Mouse (Mus musculus): ENCODE measurements at regions not wholly inside any gene's neighbourhood (a gene's known extent, or its start where the extent isn't known, plus 50 kb on each side); places are given as distances from the start of the nearest gene placed in this dataset.
A peak's percentile ranks its signal among the peaks of the same experiment; 100 is the strongest.

GRCm38 (mm10) chr2:115499904-115500303 is 81.6 kb upstream of the BC052040 start:
- WGBS = 82% methylated on average over 2 of the region's 2 CpGs
- H3K36me3 ChIP-seq = no peaks in the 10 kb centered on the region
- peaks cover 5% of the 10 kb centered on the region; the same call in 1 of the 2 replicates for H3K9me3 ChIP-seq (replicated peaks)
- no peak for ATAC-seq (ENCODE audit: insufficient number of reproducible peaks, low FRiP score)
- no peak overlapping the region for H3K4me2 ChIP-seq
- H3K4me3 ChIP-seq = no peak overlapping the region
- H3K4me1 ChIP-seq (replicated peaks) = no peaks in the 10 kb centered on the region
- no peak overlapping the region for H3K27ac ChIP-seq (ENCODE audit: poor library complexity, severe bottlenecking)
- no peaks in the 10 kb centered on the region for H3K27me3 ChIP-seq (replicated peaks)
- H3K9ac ChIP-seq = no peak overlapping the region

GRCm38 (mm10) chr2:115509527-115509926 is 72.0 kb upstream of the BC052040 start:
- ATAC-seq (ENCODE audit: insufficient number of reproducible peaks, low FRiP score) = no peak
- 68% methylated on average over 10 of the region's 10 CpGs for WGBS

DNA sequence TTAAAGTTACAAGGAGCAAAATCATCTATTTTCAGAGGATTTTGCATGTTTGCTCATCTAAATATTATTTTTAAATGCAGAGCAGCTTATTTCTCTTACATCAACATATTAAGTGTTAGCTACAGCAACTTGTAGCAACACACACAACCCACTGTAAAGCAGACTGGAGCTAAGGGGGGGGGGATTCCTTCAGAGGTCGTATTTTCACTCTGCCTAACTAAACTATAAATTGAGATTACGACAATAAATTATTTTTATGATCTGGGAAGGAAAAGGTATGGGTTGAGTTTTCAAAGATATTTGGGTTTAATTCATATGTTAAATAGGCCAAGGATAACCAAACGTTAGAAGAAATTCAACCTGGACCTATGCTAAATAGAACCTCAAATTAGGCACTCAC is 70.4 kb upstream of the BC052040 start:
- no peak for ATAC-seq (ENCODE audit: insufficient number of reproducible peaks, low FRiP score)
- Histone ChIP-seq H3K4me2 (no peak overlapping the region), H3K4me1 (replicated peaks) (peaks cover 14% of the 10 kb centered on the region), H3K9me3 (replicated peaks) (no peaks in the 10 kb centered on the region), H3K4me3 (no peak overlapping the region), H3K27me3 (replicated peaks) (no peaks in the 10 kb centered on the region), H3K27ac (ENCODE audit: poor library complexity, severe bottlenecking) (no peak overlapping the region), H3K36me3 (no peaks in the 10 kb centered on the region), H3K9ac (no peak overlapping the region)
- WGBS = 72% methylated on average over 3 of the region's 3 CpGs

More at GRCm38 (mm10) chr2:115509527-115509926, 72.0 kb upstream of the BC052040 start:
- no peak overlapping the region for H3K27ac ChIP-seq (ENCODE audit: poor library complexity, severe bottlenecking)
- no peaks in the 10 kb centered on the region for H3K27me3 ChIP-seq (replicated peaks)
- H3K36me3 ChIP-seq = no peaks in the 10 kb centered on the region
- peaks cover 10% of the 10 kb centered on the region for H3K4me1 ChIP-seq (replicated peaks)
- H3K9ac ChIP-seq = no peak overlapping the region
- H3K4me3 ChIP-seq = no peak overlapping the region
- no peak overlapping the region for H3K4me2 ChIP-seq
- no peaks in the 10 kb centered on the region for H3K9me3 ChIP-seq (replicated peaks)

- Histone ChIP-seq H3K4me1 (replicated peaks) (peaks cover 14% of the 10 kb centered on the region), H3K4me2 (no peak overlapping the region), H3K27me3 (replicated peaks) (no peaks in the 10 kb centered on the region), H3K4me3 (no peak overlapping the region), H3K9me3 (replicated peaks) (no peaks in the 10 kb centered on the region), H3K9ac (no peak overlapping the region), H3K36me3 (no peaks in the 10 kb centered on the region), H3K27ac (ENCODE audit: poor library complexity, severe bottlenecking) (peak overlapping the region; percentile 54; the same call in 1 of the 2 replicates)
- ATAC-seq (ENCODE audit: insufficient number of reproducible peaks, low FRiP score) = no peak
- WGBS = 52% methylated on average over 14 of the region's 14 CpGs
These were observed 69.6 kb upstream of the BC052040 start for GRCm38 (mm10) chr2:115511612-115512525.

DNA sequence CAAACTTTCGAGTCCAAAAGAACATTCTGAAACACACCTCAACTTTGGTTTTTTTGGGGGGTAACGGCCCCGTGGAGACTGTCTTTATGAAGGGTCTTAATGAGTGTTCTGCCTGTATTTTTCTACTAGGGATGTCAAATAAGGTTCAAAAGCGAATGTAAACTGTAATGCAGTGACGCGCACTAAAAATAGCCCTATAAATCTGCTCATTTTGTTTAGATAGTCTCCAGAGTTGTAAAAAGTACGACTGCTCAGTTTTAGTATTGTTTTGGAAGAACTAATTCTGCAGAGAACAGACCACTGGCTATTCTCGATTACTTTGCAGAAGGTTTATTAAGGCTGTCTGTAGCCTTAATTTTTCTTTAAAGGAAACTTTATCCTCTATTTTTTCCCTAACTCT is 68.6 kb upstream of the BC052040 start:
- Histone ChIP-seq H3K36me3 (no peaks in the 10 kb centered on the region), H3K4me3 (no peak overlapping the region), H3K9me3 (replicated peaks) (no peaks in the 10 kb centered on the region), H3K4me1 (replicated peaks) (peaks cover 19% of the 10 kb centered on the region), H3K27ac (ENCODE audit: poor library complexity, severe bottlenecking) (peak overlapping the region; percentile 54), H3K4me2 (no peak overlapping the region), H3K27me3 (replicated peaks) (no peaks in the 10 kb centered on the region), H3K9ac (no peak overlapping the region)
- WGBS = 71% methylated on average over 8 of the region's 8 CpGs
- ATAC-seq (ENCODE audit: insufficient number of reproducible peaks, low FRiP score) = no peak

DNA sequence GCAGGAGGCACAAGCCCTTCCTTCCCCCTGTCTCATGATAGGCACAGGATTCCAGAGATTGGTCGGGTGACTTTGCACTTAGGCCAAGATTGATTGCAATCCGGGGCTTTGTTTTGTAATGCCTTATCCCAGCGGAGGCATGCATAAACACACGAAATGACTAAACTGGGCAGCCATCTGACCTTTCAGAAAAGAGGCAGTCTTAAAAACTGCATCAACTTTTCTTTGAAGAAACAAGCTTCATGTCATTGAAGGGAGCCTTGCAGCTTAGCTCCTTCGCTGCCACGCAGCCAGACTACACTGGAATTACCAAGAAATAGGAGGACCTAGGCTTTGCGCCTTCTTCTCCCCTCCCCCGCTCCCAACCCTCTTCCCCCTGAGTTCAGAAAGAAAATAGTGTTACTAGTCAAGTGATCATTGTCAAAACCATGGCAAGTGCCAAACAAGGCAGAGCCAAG is 67.7 kb upstream of the BC052040 start:
- 16% methylated on average over 8 of the region's 8 CpGs for WGBS
- H3K9me3 ChIP-seq (replicated peaks) = no peaks in the 10 kb centered on the region
- H3K27ac ChIP-seq (ENCODE audit: poor library complexity, severe bottlenecking) = peak overlapping the region; percentile 68

DNA sequence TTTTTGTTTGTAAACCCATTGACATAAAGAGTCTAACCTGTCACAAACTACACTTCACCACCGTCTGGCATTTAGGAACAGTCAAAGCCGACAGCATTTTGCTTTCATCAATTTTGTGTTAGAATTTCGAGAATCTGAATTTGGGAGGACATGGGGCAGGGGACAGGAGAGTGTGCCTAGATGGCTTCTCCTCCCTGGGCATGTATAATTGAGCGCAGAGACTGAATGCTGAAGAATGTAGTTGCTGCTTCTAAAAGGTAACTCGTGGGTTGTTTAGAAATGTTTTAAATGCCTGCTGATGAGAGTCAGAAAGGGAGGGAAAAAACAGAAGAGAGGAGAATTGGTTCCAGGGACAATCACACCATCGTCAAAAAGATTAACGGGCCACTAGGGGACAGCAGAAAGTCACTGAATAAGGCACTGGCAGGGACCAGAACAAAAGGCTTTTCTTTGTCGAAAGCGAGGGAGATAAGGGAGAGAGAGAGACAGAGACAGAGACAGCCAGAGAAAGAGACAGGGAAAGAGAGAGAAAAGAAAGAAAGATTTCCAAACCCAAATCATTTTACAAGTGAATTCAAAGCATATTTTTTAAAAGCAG is 66.6 kb upstream of the BC052040 start:
- WGBS = 14% methylated on average over 9 of the region's 9 CpGs
- Histone ChIP-seq H3K9ac (no peak overlapping the region), H3K9me3 (replicated peaks) (no peaks in the 10 kb centered on the region), H3K4me1 (replicated peaks) (peaks cover 23% of the 10 kb centered on the region), H3K27ac (ENCODE audit: poor library complexity, severe bottlenecking) (peak overlapping the region; percentile 54; the same call in 1 of the 2 replicates), H3K4me3 (no peak overlapping the region), H3K27me3 (replicated peaks) (no peaks in the 10 kb centered on the region), H3K4me2 (no peak overlapping the region), H3K36me3 (no peaks in the 10 kb centered on the region)
- ATAC-seq (ENCODE audit: insufficient number of reproducible peaks, low FRiP score) = no peak

More for the DNA sequence above, 67.7 kb upstream of the BC052040 start:
- no peak overlapping the region for H3K4me3 ChIP-seq
- H3K4me2 ChIP-seq = peak overlapping the region; percentile 13; the same call in 1 of the 2 replicates
- ATAC-seq (ENCODE audit: insufficient number of reproducible peaks, low FRiP score) = no peak
- H3K36me3 ChIP-seq = no peaks in the 10 kb centered on the region
- H3K27me3 ChIP-seq (replicated peaks) = no peaks in the 10 kb centered on the region
- peaks cover 23% of the 10 kb centered on the region for H3K4me1 ChIP-seq (replicated peaks)
- H3K9ac ChIP-seq = peak overlapping the region; percentile 10; the same call in 1 of the 2 replicates

DNA sequence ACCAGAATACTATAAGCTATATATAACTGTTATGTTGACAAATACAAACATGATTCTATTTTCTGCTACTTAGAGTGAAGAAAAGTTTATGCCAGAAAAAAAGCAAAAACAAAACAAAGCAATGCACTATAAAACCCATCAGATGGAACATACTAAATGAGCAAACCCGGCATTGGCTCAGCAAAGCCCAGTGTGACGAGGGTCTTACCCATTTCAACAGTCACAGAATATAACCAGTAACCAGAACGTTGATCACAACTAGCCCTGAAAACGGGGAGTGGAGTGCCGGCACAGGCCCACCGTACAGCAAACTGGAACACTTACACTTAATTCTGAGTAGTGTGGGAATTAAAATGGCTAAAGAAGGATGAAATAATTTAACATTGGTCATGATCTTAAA is 66.0 kb upstream of the BC052040 start:
- no peak overlapping the region for H3K4me2 ChIP-seq

DNA sequence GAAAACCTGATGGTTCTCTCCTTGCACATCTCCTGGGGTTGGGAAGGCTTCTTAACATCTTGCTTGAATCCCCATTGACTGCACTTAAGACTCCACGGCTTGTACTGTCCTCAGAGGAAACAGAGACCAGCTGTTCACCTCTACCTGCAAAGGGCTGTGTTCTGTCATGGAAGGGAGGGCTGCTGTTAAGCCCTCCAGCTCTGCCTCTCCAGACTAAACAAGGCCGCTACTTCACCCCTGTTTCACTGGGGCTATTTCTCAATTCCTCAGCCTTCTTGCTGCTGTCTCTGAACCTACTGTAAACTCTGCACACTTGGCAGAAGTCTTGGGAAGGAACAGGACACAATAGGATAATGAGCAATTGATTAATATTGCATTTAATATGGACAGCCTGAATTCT is 64.7 kb upstream of the BC052040 start:
- H3K36me3 ChIP-seq = no peaks in the 10 kb centered on the region
- no peak overlapping the region for H3K9ac ChIP-seq
- peaks cover 26% of the 10 kb centered on the region for H3K4me1 ChIP-seq (replicated peaks)
- no peak overlapping the region for H3K4me2 ChIP-seq
- no peak overlapping the region for H3K4me3 ChIP-seq
- H3K27ac ChIP-seq (ENCODE audit: poor library complexity, severe bottlenecking) = no peak overlapping the region
- no peaks in the 10 kb centered on the region for H3K9me3 ChIP-seq (replicated peaks)
- 63% methylated on average over 2 of the region's 2 CpGs for WGBS
- ATAC-seq (ENCODE audit: insufficient number of reproducible peaks, low FRiP score) = no peak
- no peaks in the 10 kb centered on the region for H3K27me3 ChIP-seq (replicated peaks)

More for the DNA sequence above, 66.0 kb upstream of the BC052040 start:
- Histone ChIP-seq H3K4me1 (replicated peaks) (peaks cover 26% of the 10 kb centered on the region), H3K4me3 (no peak overlapping the region), H3K9ac (no peak overlapping the region), H3K27me3 (replicated peaks) (no peaks in the 10 kb centered on the region), H3K9me3 (replicated peaks) (no peaks in the 10 kb centered on the region), H3K27ac (ENCODE audit: poor library complexity, severe bottlenecking) (no peak overlapping the region), H3K36me3 (no peaks in the 10 kb centered on the region)
- WGBS = 76% methylated on average over 6 of the region's 6 CpGs
- no peak for ATAC-seq (ENCODE audit: insufficient number of reproducible peaks, low FRiP score)

- 86% methylated on average over 5 of the region's 5 CpGs for WGBS
- ATAC-seq (ENCODE audit: insufficient number of reproducible peaks, low FRiP score) = no peak
- no peak overlapping the region for H3K9ac ChIP-seq
These were observed 61.5 kb upstream of the BC052040 start for GRCm38 (mm10) chr2:115519974-115520373.

DNA sequence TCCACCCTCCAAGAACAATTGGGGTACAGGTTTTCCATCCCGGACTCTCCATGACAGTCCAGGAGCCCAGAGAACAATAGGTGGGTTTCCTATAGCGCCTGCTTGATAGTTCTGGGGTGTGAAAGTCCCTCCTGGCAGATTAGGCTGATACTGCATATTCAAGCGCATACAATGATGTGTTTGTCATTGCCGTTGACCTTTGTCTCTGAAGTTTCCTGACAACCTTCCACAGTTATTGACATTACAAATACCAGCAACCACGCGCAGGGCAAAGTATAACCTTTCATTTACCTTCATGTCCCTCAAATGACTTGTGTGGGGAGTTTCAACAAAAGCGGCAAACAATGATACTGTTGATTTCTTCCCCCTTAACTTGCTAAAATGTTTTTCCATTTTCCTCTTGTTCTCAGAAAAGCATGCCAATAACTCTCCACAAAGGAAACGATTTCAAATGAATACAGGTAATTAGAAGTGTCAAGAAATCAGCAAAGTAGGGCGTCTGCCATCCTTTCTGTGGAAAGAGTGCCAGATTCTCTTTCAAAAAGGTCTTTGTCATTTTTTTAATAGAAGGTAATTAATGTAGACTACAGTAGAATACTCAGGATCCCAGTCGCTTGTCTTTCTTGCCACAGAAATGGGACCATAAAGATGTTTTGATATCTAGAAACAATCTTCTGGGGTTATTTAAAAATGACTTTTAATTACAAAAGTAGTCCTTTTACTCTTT is 60.9 kb upstream of the BC052040 start:
- no peak overlapping the region for H3K27ac ChIP-seq (ENCODE audit: poor library complexity, severe bottlenecking)
- no peak overlapping the region for H3K4me2 ChIP-seq
- H3K9me3 ChIP-seq (replicated peaks) = no peaks in the 10 kb centered on the region
- no peaks in the 10 kb centered on the region for H3K36me3 ChIP-seq
- 64% methylated on average over 10 of the region's 10 CpGs for WGBS
- H3K4me3 ChIP-seq = no peak overlapping the region
- no peaks in the 10 kb centered on the region for H3K27me3 ChIP-seq (replicated peaks)
- no peak for ATAC-seq (ENCODE audit: insufficient number of reproducible peaks, low FRiP score)
- H3K4me1 ChIP-seq (replicated peaks) = peaks cover 11% of the 10 kb centered on the region
- H3K9ac ChIP-seq = no peak overlapping the region

More at GRCm38 (mm10) chr2:115519974-115520373, 61.5 kb upstream of the BC052040 start:
- Histone ChIP-seq H3K27ac (ENCODE audit: poor library complexity, severe bottlenecking) (no peak overlapping the region), H3K9me3 (replicated peaks) (no peaks in the 10 kb centered on the region), H3K36me3 (no peaks in the 10 kb centered on the region), H3K4me3 (no peak overlapping the region), H3K4me2 (no peak overlapping the region), H3K27me3 (replicated peaks) (no peaks in the 10 kb centered on the region), H3K4me1 (replicated peaks) (peaks cover 12% of the 10 kb centered on the region)
